Mouse (Mus musculus): ENCODE data around the gene Ptpn14.

DNA sequence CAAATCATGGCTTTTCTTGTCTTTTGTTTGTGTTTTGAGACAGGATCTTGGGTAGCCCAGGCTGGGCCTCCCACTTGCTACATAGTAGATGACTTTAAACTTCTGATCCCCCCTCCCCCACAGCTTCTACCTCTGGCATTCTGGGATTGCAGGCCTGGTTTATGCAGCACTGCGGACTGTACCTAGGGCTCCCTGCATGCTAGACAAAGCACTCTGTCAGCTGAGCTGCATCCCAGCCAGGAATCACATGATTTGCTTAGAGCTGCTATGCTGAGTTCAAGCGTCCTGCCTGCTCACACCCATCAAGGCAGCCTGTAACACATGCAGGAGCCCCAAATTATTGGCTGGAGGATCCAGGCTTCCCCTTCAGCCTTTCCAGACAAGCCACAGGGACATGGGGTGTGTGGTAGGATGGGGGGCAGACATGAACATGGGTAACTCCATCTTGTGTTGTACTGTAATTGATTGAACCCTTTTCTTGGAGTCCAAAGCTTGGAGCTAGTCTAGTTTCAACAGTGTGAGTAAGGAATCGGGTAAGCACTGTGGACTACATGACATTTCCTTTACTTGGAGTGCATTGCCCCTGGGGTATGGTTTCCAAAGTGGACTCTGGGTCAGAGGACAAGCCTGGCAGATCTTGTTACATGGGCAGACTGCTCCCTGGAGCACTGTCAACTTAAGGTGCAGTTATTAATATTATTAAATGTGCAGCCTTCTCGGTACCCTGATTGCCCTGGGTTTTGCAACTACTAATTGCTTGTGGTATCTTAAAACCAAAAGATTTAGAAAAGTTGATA lies 17.0 kb downstream of the Ptpn14 start:
- TF ChIP-seq CTCF (IDR thresholded peaks at IDR 0.05; ENCODE audit: extremely low read depth, insufficient read depth, insufficient read length, insufficient replicate concordance) (no peak), POLR2A (IDR thresholded peaks at IDR 0.05; ENCODE audit: low read depth, low read length) (no peak)

All from spleen, adult 2 months (tissue).